Mouse (Mus musculus): ENCODE measurements around the gene Ifi47.

- TF ChIP-seq CTCF (IDR thresholded peaks at IDR 0.05; ENCODE audit: borderline replicate concordance, control insufficient read depth, extremely low read depth, insufficient read depth, low read length, poor library complexity) (no peak), POLR2A (IDR thresholded peaks at IDR 0.05; ENCODE audit: control insufficient read depth, extremely low read depth, insufficient read depth, low read length, poor library complexity) (no peak)
Observed at GRCm38 (mm10) chr11:49078719-49079118, 2.3 kb downstream of the Ifi47 start.
